Mouse (Mus musculus): Measurements from ENCODE around the gene Glipr1l2.
"Not testable (repeated sequence)": the region's sequence is repeated elsewhere in the genome, so short reads cannot be mapped to it uniquely, and the experiment has no call there.

DNA sequence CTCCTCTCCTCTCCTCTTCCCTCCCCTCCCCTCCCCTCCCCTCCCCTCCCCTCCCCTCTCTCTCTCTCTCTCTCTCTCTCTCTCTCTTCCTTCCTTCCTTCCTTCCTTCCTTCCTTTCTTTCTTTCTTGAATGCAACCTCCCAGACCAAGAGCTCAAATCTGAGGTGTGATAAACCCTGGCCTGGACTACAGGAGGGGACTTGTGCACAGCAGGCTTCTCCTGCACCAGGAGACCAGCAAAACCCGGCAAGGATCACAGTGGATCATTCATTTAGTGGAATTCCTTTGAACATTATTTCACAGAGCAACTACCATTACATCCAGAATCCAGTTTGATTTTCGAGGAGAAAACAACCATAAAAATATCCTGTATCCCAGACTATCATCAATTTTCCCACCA is 31.2 kb upstream of the Glipr1l2 start:
- TF ChIP-seq ZNF384 (IDR thresholded peaks at IDR 0.05; ENCODE audit: low read depth, low read length); ZC3H11A (IDR thresholded peaks at IDR 0.05; ENCODE audit: borderline replicate concordance, low read depth, low read length): not testable (repeated sequence)

Measured in ES-E14 (cell line).